Mouse (Mus musculus) bone marrow macrophage, adult 2 months (primary cell): ENCODE measurements around the gene Plpp1.

Experiments used
- CTCF ChIP-seq: IDR thresholded peaks from 2 replicates; pipeline ENCODE4 v1.5.1; 2012; ENCODE audit warnings: low read depth, mild to moderate bottlenecking, low read length, moderate library complexity
- POLR2A ChIP-seq: IDR thresholded peaks from 2 replicates; pipeline ENCODE4 v1.6.1; 2012; ENCODE audit warnings: mild to moderate bottlenecking, low read depth, low read length, borderline replicate concordance

- TF ChIP-seq CTCF (no peak), POLR2A (no peak)
Measured at GRCm38 (mm10) chr13:112902176-112902575, 101.6 kb downstream of the Plpp1 start.
